Mouse (Mus musculus): Measurements from ENCODE around the gene Tmem259.

The Tmem259 gene

GRCm38 (mm10) chr10:80016511-80016910 lies 32.4 kb upstream of the Tmem259 start, which contains the start of gene Arhgap45:
Gene Arhgap45, plus strand, starts transcription at chr10:80016653.
- peak; percentile 92 for DNase-seq (ENCODE audit: low read depth, low spot score)

GRCm38 (mm10) chr10:80015583-80015982 lies 31.5 kb upstream of the Tmem259 start:
- DNase-seq (ENCODE audit: low read depth, low spot score), result no peak

GRCm38 (mm10) chr10:80014484-80015290 lies 30.6 kb upstream of the Tmem259 start:
- DNase-seq (ENCODE audit: low read depth, low spot score), result no peak

DNA sequence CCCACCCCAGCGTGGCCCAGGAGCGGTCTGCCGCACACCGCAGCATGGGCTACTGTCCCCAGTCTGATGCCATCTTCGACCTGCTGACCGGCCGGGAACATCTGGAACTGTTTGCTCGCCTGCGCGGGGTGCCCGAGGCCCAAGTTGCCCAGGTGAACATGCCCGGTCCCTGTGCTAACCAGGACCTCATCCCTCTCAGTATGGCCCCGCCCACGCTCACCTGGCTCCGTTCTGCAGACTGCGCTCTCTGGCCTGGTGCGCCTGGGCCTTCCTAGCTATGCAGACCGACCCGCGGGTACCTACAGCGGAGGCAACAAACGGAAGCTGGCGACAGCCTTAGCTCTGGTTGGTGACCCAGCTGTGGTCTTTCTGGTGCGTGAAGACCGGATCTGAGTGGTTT lies 29.5 kb upstream of the Tmem259 start:
- no peak for DNase-seq (ENCODE audit: low read depth, low spot score)

- no peak for DNase-seq (ENCODE audit: low read depth, low spot score)
These were observed 27.6 kb upstream of the Tmem259 start for GRCm38 (mm10) chr10:80011740-80012139.

- no peak for DNase-seq (ENCODE audit: low read depth, low spot score)
These were observed 20.1 kb upstream of the Tmem259 start for GRCm38 (mm10) chr10:80004233-80004705.

GRCm38 (mm10) chr10:80003374-80004232 lies 19.5 kb upstream of the Tmem259 start:
- DNase-seq (ENCODE audit: low read depth, low spot score), result no peak

GRCm38 (mm10) chr10:80002829-80003228 lies 18.7 kb upstream of the Tmem259 start:
- no peak for DNase-seq (ENCODE audit: low read depth, low spot score)

- DNase-seq (ENCODE audit: low read depth, low spot score), result no peak
These were observed 17.8 kb upstream of the Tmem259 start for GRCm38 (mm10) chr10:80001945-80002344.

DNA sequence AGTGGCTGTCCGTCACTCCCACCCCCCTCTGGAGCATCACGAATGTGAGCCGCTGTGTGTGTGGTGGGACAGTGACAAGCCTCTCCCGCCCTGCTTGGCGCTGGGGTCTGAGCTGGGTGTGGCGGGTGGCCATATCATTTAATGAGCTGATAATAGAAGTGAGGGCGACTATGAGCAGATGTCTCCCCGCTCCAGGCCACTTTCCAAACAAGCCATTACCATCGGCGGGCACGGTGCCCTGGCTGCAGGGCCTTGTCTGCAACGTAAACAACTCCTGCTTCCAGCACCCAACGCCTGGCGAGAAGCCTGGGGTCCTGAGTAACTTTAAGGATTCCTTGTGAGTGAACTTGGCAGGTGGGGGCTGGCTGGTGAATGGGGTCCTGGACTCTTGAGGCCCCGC lies 13.7 kb upstream of the Tmem259 start:
- no peak for DNase-seq (ENCODE audit: low read depth, low spot score)

DNA sequence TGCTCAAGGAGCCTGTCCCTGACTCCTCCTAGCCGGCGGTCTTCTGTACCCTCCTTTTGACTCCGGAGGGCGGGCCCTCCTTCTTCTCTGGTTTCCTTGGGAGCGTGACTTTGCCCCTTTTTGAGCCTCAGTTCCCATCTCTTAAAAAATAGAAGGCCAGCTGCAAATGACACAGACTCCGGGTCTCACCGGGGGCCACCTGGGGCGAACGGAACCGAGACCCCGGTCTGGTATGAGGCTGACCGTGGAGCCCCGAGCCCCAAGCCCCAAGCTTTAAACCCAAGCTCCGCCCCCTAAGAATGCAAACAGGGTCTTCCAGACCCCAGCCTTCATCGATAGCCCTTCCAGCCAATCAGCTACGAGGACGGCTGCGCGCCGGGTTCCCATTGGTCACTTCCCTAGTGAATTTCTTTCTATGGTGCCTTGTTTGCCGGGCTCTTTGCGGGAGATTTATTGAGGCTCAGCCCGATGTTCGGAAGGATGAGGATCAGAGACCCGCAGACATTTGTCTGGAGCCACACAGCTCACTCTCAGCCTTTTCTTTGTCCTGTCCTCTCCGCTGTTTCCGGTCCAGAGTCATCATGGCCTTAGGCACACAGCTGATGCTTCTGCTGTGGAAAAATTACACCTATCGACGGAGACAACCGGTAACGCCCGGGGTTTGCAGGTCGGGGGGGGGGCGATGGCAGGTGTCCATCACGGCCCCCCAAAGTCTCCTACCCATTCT lies 13.1 kb upstream of the Tmem259 start:
- DNase-seq (ENCODE audit: low read depth, low spot score), result peak; percentile 85

GRCm38 (mm10) chr10:79996272-79997033 lies 12.3 kb upstream of the Tmem259 start, which contains the start of gene Abca7:
Gene Abca7, plus strand, starts transcription at chr10:79996494.
- peak; percentile 96 for DNase-seq (ENCODE audit: low read depth, low spot score)

GRCm38 (mm10) chr10:79995636-79996035 lies 11.5 kb upstream of the Tmem259 start:
- no peak for DNase-seq (ENCODE audit: low read depth, low spot score)

- DNase-seq (ENCODE audit: low read depth, low spot score), result no peak
These were observed 10.4 kb upstream of the Tmem259 start for GRCm38 (mm10) chr10:79994397-79995115.

- DNase-seq (ENCODE audit: low read depth, low spot score), result no peak
These were observed 7.4 kb upstream of the Tmem259 start for GRCm38 (mm10) chr10:79991548-79991947.

- peak; percentile 27 for DNase-seq (ENCODE audit: low read depth, low spot score)
These were observed 7.0 kb upstream of the Tmem259 start for GRCm38 (mm10) chr10:79991099-79991498.

DNA sequence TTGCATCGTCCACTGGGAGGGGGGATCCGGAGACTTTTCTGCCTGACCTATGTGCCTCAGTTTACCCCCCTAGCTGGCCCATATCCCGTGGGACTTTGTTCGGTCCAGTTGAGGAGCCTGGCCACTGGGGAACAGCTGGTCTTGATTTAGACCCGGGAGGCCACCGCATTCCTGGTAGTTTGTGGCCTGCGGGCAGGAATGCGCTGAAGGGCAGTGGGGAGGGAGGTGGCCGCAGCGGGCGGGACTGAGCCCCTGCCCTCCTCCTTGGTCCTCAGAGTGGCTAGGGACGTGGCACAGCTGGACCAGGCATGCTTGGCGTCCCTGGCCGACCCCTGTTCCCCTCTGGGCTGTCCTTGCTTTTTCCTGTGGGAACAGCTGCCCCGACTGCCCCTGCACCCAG lies 5.7 kb upstream of the Tmem259 start:
- no peak for DNase-seq (ENCODE audit: low read depth, low spot score)

DNA sequence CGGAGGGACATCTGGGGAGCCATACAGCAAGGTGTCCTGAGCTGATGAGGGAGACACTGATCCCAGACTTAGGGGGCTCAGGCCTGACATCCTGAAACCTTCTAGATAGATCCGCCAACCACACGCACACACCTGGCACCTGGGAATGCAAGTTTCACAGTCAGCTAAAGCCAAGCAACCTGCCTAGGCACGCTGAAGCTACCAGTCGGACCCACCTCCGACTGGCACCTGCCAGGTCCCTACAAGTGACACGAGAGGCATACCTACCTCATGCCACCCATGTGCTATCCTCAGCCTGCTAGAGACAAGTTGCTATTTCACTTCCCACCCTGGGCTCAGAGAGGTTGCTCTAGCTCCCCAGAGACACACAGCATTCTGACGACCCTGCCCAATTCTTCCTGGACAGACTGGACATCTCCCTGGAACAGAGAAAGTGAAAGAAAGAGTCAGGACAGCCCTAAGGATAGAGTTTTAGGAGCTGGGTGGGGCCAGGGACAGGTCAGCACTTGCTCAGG lies 5.2 kb upstream of the Tmem259 start:
- no peak for DNase-seq (ENCODE audit: low read depth, low spot score)

DNA sequence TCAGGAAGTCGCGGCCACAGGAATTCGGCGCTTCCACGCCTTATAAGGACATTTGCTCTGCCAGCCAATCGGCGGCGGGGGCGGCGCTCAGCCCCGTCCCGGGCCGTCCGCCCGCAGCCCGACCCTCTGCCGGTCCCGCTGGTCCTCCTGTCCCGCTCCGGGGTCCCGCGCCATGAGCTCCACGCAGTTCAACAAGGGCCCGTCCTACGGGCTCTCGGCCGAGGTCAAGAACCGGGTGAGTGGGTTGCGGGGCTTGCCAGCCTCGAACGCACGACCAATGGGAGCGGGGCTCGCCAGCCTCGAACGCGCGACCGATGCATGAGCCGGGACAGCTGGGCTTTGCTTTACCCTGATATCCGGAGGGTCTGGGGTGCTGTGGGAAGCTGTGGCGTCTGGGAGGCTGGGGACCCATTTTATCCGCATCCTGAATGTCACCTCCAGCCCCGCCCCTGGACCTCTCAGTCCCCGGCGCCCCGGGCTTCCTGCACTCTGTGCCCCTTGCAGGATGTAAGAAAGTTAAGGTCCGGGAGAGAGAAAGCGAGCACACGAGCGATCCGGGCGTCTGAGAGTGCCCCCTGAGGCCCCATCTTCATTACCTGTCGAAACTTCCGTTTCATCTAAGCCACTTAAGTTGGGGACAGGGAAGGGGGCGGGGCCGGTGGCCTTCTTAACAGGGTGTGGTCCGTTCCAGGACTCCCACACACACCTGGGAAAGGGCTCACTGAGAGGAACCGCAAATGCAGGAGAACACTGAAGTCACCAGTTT lies 4.6 kb upstream of the Tmem259 start, which contains the start of gene Cnn2:
Cnn2 (plus strand) TSS at position 79 of the 766 bp plus-strand sequence.
- DNase-seq (ENCODE audit: low read depth, low spot score), result peak; percentile 82

Data from A20 (cell line).